Mouse (Mus musculus) liver, embryonic 12.5 days (tissue): ENCODE data around the gene 4932438H23Rik. TPM values are rescaled to one million over a fixed set of nuclear protein-coding genes. Genes with fewer than 3 reads are reported as not detected.
A peak's percentile ranks its signal among the peaks of the same experiment; 100 is the strongest.

ENCODE experiments used
- ATAC-seq: fragments of 200-750 bp; cut with Nextera tagmentation; 2 replicates; pipeline ENCODE4 v1.8.0; 2017; ENCODE audit warnings: moderate number of reproducible peaks, mild to moderate bottlenecking, moderate library complexity
- H3K27ac ChIP-seq: fragments of 300-500 bp; sonication (generic); 2 replicates; pipeline ENCODE4 v1.5.1; 2016; ENCODE audit warnings: mild to moderate bottlenecking
- H3K27me3 ChIP-seq: fragments of 300-500 bp; sonication (generic); replicated peaks from 2 replicates; pipeline ENCODE4 v1.6.1; 2016; ENCODE audit warnings: mild to moderate bottlenecking, moderate library complexity
- H3K36me3 ChIP-seq: fragments of 300-500 bp; sonication (generic); 2 replicates; pipeline ENCODE4 v1.6.1; 2016; ENCODE audit warnings: mild to moderate bottlenecking, moderate library complexity
- H3K4me1 ChIP-seq: fragments of 300-500 bp; sonication (generic); 2 replicates; pipeline ENCODE4 v1.6.1; 2016
- H3K4me2 ChIP-seq: fragments of 300-500 bp; sonication (generic); 2 replicates; pipeline ENCODE4 v1.6.1; 2016; ENCODE audit warnings: mild to moderate bottlenecking, moderate library complexity
- H3K4me3 ChIP-seq: fragments of 300-500 bp; sonication (generic); 2 replicates; pipeline ENCODE4 v1.5.1; 2016; ENCODE audit warnings: mild to moderate bottlenecking, moderate library complexity
- H3K9ac ChIP-seq: fragments of 300-500 bp; sonication (generic); 2 replicates; pipeline ENCODE4 v1.6.1; 2016; ENCODE audit warnings: mild to moderate bottlenecking, moderate library complexity
- H3K9me3 ChIP-seq: fragments of 300-500 bp; sonication (generic); replicated peaks from 2 replicates; pipeline ENCODE4 v1.6.1; 2016; ENCODE audit warnings: mild to moderate bottlenecking, moderate library complexity
- WGBS: fragments of 180-500 bp; shearing (Covaris S2); methylation state at CpG from one replicate; pipeline ENCODE4 v1.1.7; 2016; ENCODE audit not compliant: insufficient replicate concordance; 5-methylcytosine and 5-hydroxymethylcytosine counted together
- polyA plus RNA-seq: library from polyadenylated mRNA; unstranded; fragments of >200 nt; fragmentation: Nextera tagmentation; extraction: Ambion mirVana; gene quantifications from 2 replicates; pipeline ENCODE4 v1.2.1, GENCODE M21; 2016

The 4932438H23Rik gene
- polyA plus RNA-seq, 1 experiment from 2014 or later: not detected

DNA sequence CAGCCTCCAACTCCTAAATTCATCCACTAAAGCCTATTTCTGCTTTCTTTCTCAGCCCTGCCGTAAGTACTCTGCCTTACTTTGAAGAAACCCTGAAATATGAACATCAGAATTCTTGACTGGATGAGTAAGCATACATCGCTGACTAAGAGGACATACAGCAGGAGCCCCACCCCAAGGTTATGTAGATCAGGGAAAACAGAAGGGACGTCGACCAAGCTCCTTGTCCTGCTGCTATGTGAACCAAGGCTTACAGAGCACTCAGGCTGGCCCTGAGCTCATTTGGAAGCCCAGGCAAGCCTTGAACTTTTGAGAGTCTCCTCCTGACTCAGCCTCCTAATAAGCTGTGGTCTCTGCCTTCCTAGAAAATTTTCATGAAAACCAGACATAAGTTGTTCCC lies 79.2 kb downstream of the 4932438H23Rik start:
- Histone ChIP-seq H3K27me3 (no peaks in the 10 kb centered on the region), H3K9me3 (no peaks in the 10 kb centered on the region), H3K4me2 (no peak overlapping the region), H3K27ac (no peak overlapping the region), H3K36me3 (peaks cover 69% of the 10 kb centered on the region), H3K4me3 (no peak overlapping the region), H3K9ac (no peak overlapping the region), H3K4me1 (peaks cover 13% of the 10 kb centered on the region)
- no peak for ATAC-seq
- 86% methylated on average over 4 of the region's 4 CpGs for WGBS

DNA sequence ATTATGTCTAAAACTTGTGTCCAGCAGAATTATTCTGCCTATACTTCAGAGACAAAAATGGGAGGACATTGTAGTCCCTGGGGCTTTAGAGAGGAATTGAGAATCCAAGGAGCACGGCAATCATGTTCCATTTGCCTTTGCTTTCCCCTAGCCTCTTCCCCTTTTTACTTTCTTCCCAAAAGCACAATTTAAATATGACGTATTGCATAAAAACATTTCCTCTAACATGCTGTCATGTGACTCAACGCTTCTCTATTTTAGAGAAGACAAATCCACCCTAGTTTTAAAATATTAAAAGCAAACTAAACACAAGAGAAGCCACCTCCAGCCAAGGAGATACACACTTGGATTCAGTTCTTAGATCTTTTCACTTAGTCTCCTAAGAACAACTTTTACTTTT lies 83.1 kb downstream of the 4932438H23Rik start:
- Histone ChIP-seq H3K4me1 (peaks cover 31% of the 10 kb centered on the region), H3K9me3 (no peaks in the 10 kb centered on the region), H3K27ac (peak overlapping the region; percentile 83), H3K36me3 (peaks cover 37% of the 10 kb centered on the region), H3K4me2 (peak overlapping the region; percentile 95), H3K4me3 (peak overlapping the region; percentile 98), H3K27me3 (no peaks in the 10 kb centered on the region), H3K9ac (peak overlapping the region; percentile 99)
- ATAC-seq: no peak
- 17% methylated on average over 3 of the region's 3 CpGs for WGBS

DNA sequence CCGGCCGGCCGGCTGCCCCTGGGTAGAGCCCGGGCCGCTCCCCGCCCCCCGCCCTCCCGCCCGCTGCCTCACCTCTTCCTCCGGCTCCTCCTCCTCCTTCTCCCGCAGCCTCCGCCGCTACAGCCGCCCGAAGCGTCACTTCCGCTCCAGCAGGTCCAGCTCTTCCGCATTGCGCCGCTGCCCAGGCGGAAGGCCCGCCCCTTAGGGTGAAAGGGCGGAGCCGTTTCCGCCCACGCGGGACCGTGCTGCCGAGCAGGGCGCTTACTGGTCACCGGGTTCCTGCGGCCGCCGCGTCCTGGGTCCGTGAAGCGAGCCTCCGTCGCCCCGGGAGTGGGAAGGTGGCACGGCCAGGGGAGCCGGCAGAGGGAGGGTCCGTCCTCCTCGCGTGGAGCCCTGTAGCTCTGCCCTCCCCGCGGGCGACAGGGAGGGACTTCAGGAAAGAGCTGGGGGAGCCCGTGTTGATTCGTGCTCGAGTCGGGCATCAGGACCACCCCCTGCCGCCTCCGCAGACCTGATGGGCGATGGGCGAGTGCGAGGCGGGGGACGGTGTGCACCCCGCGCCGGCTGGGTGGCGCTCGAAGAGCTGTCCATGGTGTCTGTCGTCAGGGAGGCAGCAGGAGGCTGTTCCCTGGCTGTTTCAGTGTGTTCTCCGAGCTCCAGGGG lies 83.8 kb downstream of the 4932438H23Rik start, which contains the start of gene Synj1:
TSS of gene Synj1 (minus strand) at position 288 of the 663 bp plus-strand sequence.
- ATAC-seq: peak; percentile 92
- no peaks in the 10 kb centered on the region for H3K9me3 ChIP-seq
- peak within 1 kb of the TSS; percentile 94 for H3K27ac ChIP-seq
- H3K9ac ChIP-seq: peak within 1 kb of the TSS; percentile 99
- H3K4me2 ChIP-seq: peak within 1 kb of the TSS; percentile 95
- H3K4me3 ChIP-seq: peak within 1 kb of the TSS; percentile 98
- H3K36me3 ChIP-seq: peaks cover 34% of the 10 kb centered on the region
- H3K27me3 ChIP-seq: no peaks in the 10 kb centered on the region
- peaks cover 38% of the 10 kb centered on the region for H3K4me1 ChIP-seq
- WGBS: under 1% methylated on average over 55 of the region's 66 CpGs

DNA sequence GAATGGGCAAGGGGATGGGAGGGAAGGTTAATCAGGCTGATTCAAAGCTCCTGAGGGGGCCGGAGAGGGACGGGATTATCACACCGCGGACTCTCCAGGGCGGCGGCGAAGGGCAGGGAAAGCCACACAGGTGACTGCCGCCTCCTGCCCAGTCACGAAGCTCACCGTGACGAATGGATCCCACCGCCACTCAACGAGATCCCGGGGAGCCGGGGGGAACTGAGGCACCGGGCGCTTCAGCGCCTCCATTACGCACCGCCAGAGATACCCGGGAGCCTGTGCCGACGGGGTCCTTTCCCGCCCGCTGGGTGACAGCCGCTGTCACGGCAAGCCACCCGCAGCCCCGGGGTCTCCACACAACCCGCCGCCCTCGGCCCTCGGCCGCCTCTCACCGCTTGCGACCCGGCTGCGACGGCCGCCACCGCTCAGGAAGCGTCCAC lies 84.3 kb downstream of the 4932438H23Rik start:
- H3K4me2 ChIP-seq: peak overlapping the region; percentile 95
- H3K9me3 ChIP-seq: no peaks in the 10 kb centered on the region
- no peaks in the 10 kb centered on the region for H3K27me3 ChIP-seq
- H3K9ac ChIP-seq: peak overlapping the region; percentile 99
- WGBS: under 1% methylated on average over 42 of the region's 42 CpGs
- H3K36me3 ChIP-seq: peaks cover 28% of the 10 kb centered on the region
- peak overlapping the region; percentile 98 for H3K4me3 ChIP-seq
- peak; percentile 63 for ATAC-seq
- H3K4me1 ChIP-seq: peaks cover 43% of the 10 kb centered on the region
- peak overlapping the region; percentile 94 for H3K27ac ChIP-seq

DNA sequence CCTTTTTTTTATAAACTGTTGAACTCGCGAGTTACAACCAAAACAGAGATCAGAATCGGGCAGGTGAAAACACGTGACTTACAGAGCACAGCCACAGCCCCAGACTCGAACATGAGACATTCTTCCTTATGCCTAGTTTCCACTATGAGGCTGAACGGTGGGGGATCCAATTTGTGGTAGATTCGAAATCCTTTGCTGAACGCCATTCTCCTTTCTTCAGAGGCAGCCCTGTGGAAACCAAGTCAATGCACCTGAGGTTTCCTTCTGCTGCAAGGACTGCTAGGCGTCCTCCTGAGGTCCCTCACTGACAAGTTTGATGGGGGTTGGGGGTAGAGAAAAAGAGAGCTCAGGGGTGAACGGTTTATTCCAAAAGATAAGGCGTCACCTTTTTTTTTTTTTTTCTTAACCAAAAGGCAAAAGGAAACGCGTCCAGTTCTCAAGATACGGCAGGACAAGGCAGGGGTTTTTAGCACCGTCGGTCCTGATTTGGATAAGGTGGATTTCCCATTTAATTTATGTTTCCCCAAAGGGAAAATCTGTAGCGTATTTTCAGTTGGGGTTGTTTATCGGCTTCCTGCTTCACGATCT lies 84.9 kb downstream of the 4932438H23Rik start:
- Histone ChIP-seq H3K27me3 (no peaks in the 10 kb centered on the region), H3K4me1 (peaks cover 47% of the 10 kb centered on the region), H3K4me2 (peak overlapping the region; percentile 95), H3K9me3 (no peaks in the 10 kb centered on the region), H3K4me3 (peak overlapping the region; percentile 98), H3K27ac (peak overlapping the region; percentile 94), H3K9ac (peak overlapping the region; percentile 99), H3K36me3 (peaks cover 25% of the 10 kb centered on the region)
- no peak for ATAC-seq
- 4% methylated on average over 19 of the region's 19 CpGs for WGBS

DNA sequence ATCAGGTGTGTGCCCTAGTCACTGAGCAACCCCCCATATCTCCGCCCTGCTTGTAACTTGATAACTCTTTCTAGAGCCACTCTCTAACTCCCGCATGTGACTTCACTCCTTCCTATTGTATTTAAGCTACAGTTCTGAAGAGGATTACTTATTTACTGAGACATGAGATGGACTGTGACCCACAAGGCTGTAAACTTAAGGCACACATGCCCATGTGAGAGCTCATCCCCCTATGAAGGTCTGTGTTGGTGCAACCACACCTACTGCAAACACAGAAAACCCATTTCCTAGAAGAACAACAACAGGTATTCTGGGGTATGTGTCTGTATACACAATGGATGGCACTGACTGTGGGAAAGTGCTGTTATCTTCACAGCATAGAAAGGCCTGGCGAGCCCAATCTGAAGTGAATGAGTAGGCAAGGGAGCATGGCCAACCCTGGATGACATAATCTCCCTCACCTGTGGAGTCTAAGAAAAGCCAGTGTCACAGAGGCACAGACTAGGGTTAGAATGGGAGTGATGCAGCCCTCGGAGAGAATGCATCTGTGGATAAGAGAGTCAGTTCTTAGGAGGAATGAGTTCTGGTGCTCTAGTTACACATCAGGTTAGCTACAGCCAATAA lies 89.9 kb downstream of the 4932438H23Rik start:
- H3K9me3 ChIP-seq: no peaks in the 10 kb centered on the region
- no peaks in the 10 kb centered on the region for H3K27me3 ChIP-seq
- H3K4me2 ChIP-seq: no peak overlapping the region
- no peak overlapping the region for H3K9ac ChIP-seq
- H3K36me3 ChIP-seq: peaks cover 20% of the 10 kb centered on the region
- peak; percentile 16; the same call in 1 of the 2 replicates for ATAC-seq
- 73% methylated on average over 4 of the region's 4 CpGs for WGBS
- peaks cover 38% of the 10 kb centered on the region for H3K4me1 ChIP-seq
- H3K4me3 ChIP-seq: no peak overlapping the region
- no peak overlapping the region for H3K27ac ChIP-seq

Other genes with a start within 250 kb of the 4932438H23Rik start
- 41.4 and 44.0 TPM in 2 replicates for gene Cfap298, start 160.0 kb downstream of the 4932438H23Rik start, polyA plus RNA-seq
- 19.8 and 20.5 TPM in 2 replicates for gene Synj1, start 83.8 kb downstream of the 4932438H23Rik start, polyA plus RNA-seq
- gene Paxbp1, start 50.6 kb downstream of the 4932438H23Rik start, polyA plus RNA-seq: 32.8 and 33.8 TPM in 2 replicates
- not detected in 2 replicates for gene Olig2, start 130.3 kb upstream of the 4932438H23Rik start, polyA plus RNA-seq
- not detected in 2 replicates for gene Olig1, start 174.7 kb upstream of the 4932438H23Rik start, polyA plus RNA-seq